Mouse (Mus musculus) liver, postnatal 0 days (tissue): ENCODE data around the gene Fam221b. TPM values are rescaled to one million over a fixed set of nuclear protein-coding genes. Genes with fewer than 3 reads are reported as not detected.

Experiments used
- ATAC-seq: fragments of 200-750 bp; cut with Nextera tagmentation; 2 replicates; pipeline ENCODE4 v1.8.0; 2017; ENCODE audit warnings: mild to moderate bottlenecking, moderate library complexity
- DNase-seq: peaks from one replicate; pipeline ENCODE4 v3.0.0-alpha.2; 2016
- H3K27ac ChIP-seq: fragments of 300-500 bp; sonication (generic); 2 replicates; pipeline ENCODE4 v1.5.1; 2014; ENCODE audit warnings: antibody characterized with exemption, moderate library complexity, mild to moderate bottlenecking, low read depth
- H3K27me3 ChIP-seq: fragments of 300-500 bp; sonication (generic); 2 replicates; pipeline ENCODE4 v1.6.1; 2014; ENCODE audit warnings: low read length, control low read depth, mixed read lengths; ENCODE audit not compliant: insufficient read depth
- H3K36me3 ChIP-seq: fragments of 300-500 bp; sonication (generic); replicated peaks from 2 replicates; pipeline ENCODE4 v1.6.1; 2014; ENCODE audit warnings: mild to moderate bottlenecking, control low read depth, low read length, moderate library complexity, mixed read lengths; ENCODE audit not compliant: insufficient read depth
- H3K4me1 ChIP-seq: fragments of 300-500 bp; sonication (generic); 2 replicates; pipeline ENCODE4 v1.6.1; 2014; ENCODE audit warnings: antibody characterized with exemption, mild to moderate bottlenecking, control low read depth; ENCODE audit not compliant: insufficient read depth
- H3K4me2 ChIP-seq: fragments of 300-500 bp; sonication (generic); 2 replicates; pipeline ENCODE4 v1.6.1; 2014; ENCODE audit warnings: low read depth, mild to moderate bottlenecking, low read length, moderate library complexity, mixed read lengths
- H3K4me3 ChIP-seq: fragments of 300-500 bp; sonication (generic); 2 replicates; pipeline ENCODE4 v1.5.1; 2014; ENCODE audit warnings: low read depth, low read length
- H3K9ac ChIP-seq: fragments of 300-500 bp; sonication (generic); replicated peaks from 2 replicates; pipeline ENCODE4 v1.6.1; 2014; ENCODE audit warnings: mild to moderate bottlenecking, moderate library complexity
- H3K9me3 ChIP-seq: fragments of 300-500 bp; sonication (generic); 2 replicates; pipeline ENCODE4 v1.6.1; 2016; ENCODE audit warnings: mild to moderate bottlenecking, control low read depth, low read length, mixed read lengths
- CTCF ChIP-seq: sonication (generic); IDR thresholded peaks from 2 replicates; pipeline ENCODE4 v1.5.1; 2016; ENCODE audit warnings: antibody characterized with exemption, low read depth
- EP300 ChIP-seq: IDR thresholded peaks from 2 replicates; pipeline ENCODE4 v1.6.1; 2016; ENCODE audit warnings: antibody characterized with exemption, low read depth, mild to moderate bottlenecking
- WGBS: fragments of 180-500 bp; shearing (Covaris S2); extraction: QIAGEN DNeasy Blood & Tissue Kit; methylation state at CpG from one replicate; pipeline ENCODE4 v1.1.7; 2014; ENCODE audit not compliant: insufficient replicate concordance; 5-methylcytosine and 5-hydroxymethylcytosine counted together
- polyA plus RNA-seq: library from polyadenylated mRNA; unstranded; fragments of >200 nt; fragmentation: Nextera tagmentation; extraction: Ambion mirVana; gene quantifications from 2 replicates; pipeline ENCODE4 v1.2.1, GENCODE M21; 2015

The Fam221b gene
- polyA plus RNA-seq, 1 experiment from 2014 or later: 1.7 TPM

- peak within 1 kb of the TSS; percentile 60 for H3K9ac ChIP-seq
- H3K36me3 ChIP-seq: no peaks in the 10 kb centered on the region
- H3K4me1 ChIP-seq: no peaks in the 10 kb centered on the region
- no peak within 1 kb of the TSS; the same call in 1 of the 2 replicates for H3K27ac ChIP-seq
- H3K27me3 ChIP-seq: peaks cover 26% of the 10 kb centered on the region
- 4% methylated on average over 19 of the region's 70 CpGs for WGBS
- no peaks in the 10 kb centered on the region for H3K9me3 ChIP-seq
- TF ChIP-seq CTCF: no peak
- no peak for TF ChIP-seq EP300
- DNase-seq (peak; percentile 47), ATAC-seq (peak; percentile 37; the same call in 1 of the 2 replicates)
- peak within 1 kb of the TSS; percentile 86 for H3K4me2 ChIP-seq
- H3K4me3 ChIP-seq: peak within 1 kb of the TSS; percentile 55
Measured at GRCm38 (mm10) chr4:43631046-43631955, 37.6 kb downstream of the Fam221b start, which contains the start of gene Npr2. Npr2 (plus strand) TSS chr4:43631935.

GRCm38 (mm10) chr4:43630671-43631045 is 38.3 kb downstream of the Fam221b start:
- H3K36me3 ChIP-seq: no peaks in the 10 kb centered on the region
- H3K27me3 ChIP-seq: peaks cover 26% of the 10 kb centered on the region
- H3K9me3 ChIP-seq: no peaks in the 10 kb centered on the region
- ATAC-seq (no peak), DNase-seq (no peak)
- H3K4me1 ChIP-seq: no peaks in the 10 kb centered on the region
- peak overlapping the region; percentile 55 for H3K4me3 ChIP-seq
- no peak overlapping the region for H3K9ac ChIP-seq
- WGBS: 31% methylated on average over 5 of the region's 5 CpGs
- H3K4me2 ChIP-seq: peak overlapping the region; percentile 86; the same call in 1 of the 2 replicates
- H3K27ac ChIP-seq: no peak overlapping the region
- TF ChIP-seq CTCF (no peak), EP300 (no peak)

GRCm38 (mm10) chr4:43630030-43630581 is 38.8 kb downstream of the Fam221b start:
- Histone ChIP-seq H3K27ac (no peak overlapping the region), H3K36me3 (no peaks in the 10 kb centered on the region), H3K4me1 (no peaks in the 10 kb centered on the region), H3K27me3 (peaks cover 26% of the 10 kb centered on the region), H3K9me3 (peaks cover 4% of the 10 kb centered on the region; the same call in 1 of the 2 replicates), H3K9ac (no peak overlapping the region), H3K4me2 (peak overlapping the region; percentile 46), H3K4me3 (no peak overlapping the region)
- no peak for TF ChIP-seq EP300
- peak; percentile 92 for TF ChIP-seq CTCF
- 11% methylated on average over 5 of the region's 5 CpGs for WGBS
- ATAC-seq: peak; percentile 58; the same call in 1 of the 2 replicates
- peak; percentile 75 for DNase-seq

GRCm38 (mm10) chr4:43629106-43629817 is 39.7 kb downstream of the Fam221b start:
- Histone ChIP-seq H3K4me2 (peak overlapping the region; percentile 31; the same call in 1 of the 2 replicates), H3K4me1 (no peaks in the 10 kb centered on the region), H3K27me3 (peaks cover 26% of the 10 kb centered on the region), H3K27ac (no peak overlapping the region), H3K9ac (no peak overlapping the region), H3K36me3 (no peaks in the 10 kb centered on the region), H3K4me3 (no peak overlapping the region), H3K9me3 (peaks cover 4% of the 10 kb centered on the region)
- TF ChIP-seq EP300 (no peak), CTCF (no peak)
- ATAC-seq (peak; percentile 50), DNase-seq (peak; percentile 15)
- 56% methylated on average over 20 of the region's 20 CpGs for whole genome bisulfite sequencing

- Histone ChIP-seq H3K27me3 (no peaks in the 10 kb centered on the region), H3K36me3 (no peaks in the 10 kb centered on the region), H3K27ac (no peak overlapping the region), H3K4me1 (no peaks in the 10 kb centered on the region), H3K9me3 (peaks cover under 1% of the 10 kb centered on the region), H3K4me3 (no peak overlapping the region), H3K9ac (no peak overlapping the region), H3K4me2 (no peak overlapping the region)
- 80% methylated on average over 4 of the region's 4 CpGs for WGBS
- DNase-seq (peak; percentile 8), ATAC-seq (no peak)
- no peak for TF ChIP-seq CTCF
- no peak for TF ChIP-seq EP300
Measured at GRCm38 (mm10) chr4:43620146-43620778, 48.7 kb downstream of the Fam221b start.
